Mouse (Mus musculus) G1E (cell line): ENCODE results near the gene Brms1. TPM values are rescaled to one million over a fixed set of nuclear protein-coding genes. Genes with fewer than 3 reads are reported as not detected.

Experiments
- ATAC-seq: 2 replicates; pipeline ENCODE4 v1.8.0; 2016; ENCODE audit warnings: mild to moderate bottlenecking; ENCODE audit not compliant: insufficient number of reproducible peaks, poor library complexity, low FRiP score, severe bottlenecking; ENCODE audit errors: extremely low read depth
- DNase-seq: peaks from one replicate; pipeline ENCODE4 v3.0.0; 2012; ENCODE audit warnings: low spot score
- H3K27me3 ChIP-seq: 2 replicates; pipeline ENCODE4 v1.6.1; 2012; ENCODE audit warnings: mild to moderate bottlenecking, low read length, inconsistent platforms; ENCODE audit not compliant: insufficient read depth
- H3K36me3 ChIP-seq: replicated peaks from 2 replicates; pipeline ENCODE3; 2012; ENCODE audit warnings: mild to moderate bottlenecking, inconsistent platforms
- H3K4me1 ChIP-seq: 2 replicates; pipeline ENCODE4 v1.6.1; 2012; ENCODE audit warnings: low read depth, low read length, inconsistent platforms, mixed read lengths; ENCODE audit not compliant: insufficient read depth
- H3K4me3 ChIP-seq: 2 replicates; pipeline ENCODE4 v1.5.1; 2012; ENCODE audit warnings: low read depth, mild to moderate bottlenecking, inconsistent platforms, low read length, moderate library complexity, mixed read lengths
- H3K9me3 ChIP-seq: replicated peaks from 2 replicates; pipeline ENCODE4 v1.6.1; 2012; ENCODE audit warnings: inconsistent platforms
- CTCF ChIP-seq: IDR thresholded peaks from 2 replicates; pipeline ENCODE4 v1.5.1; 2012; ENCODE audit warnings: low read depth, low read length, inconsistent platforms, mixed read lengths
- GATA1 ChIP-seq: IDR thresholded peaks from 2 replicates; pipeline ENCODE4 v1.6.1; 2012; ENCODE audit warnings: borderline replicate concordance, low read length, inconsistent platforms, mixed read lengths
- GATA2 ChIP-seq: IDR thresholded peaks from 2 replicates; pipeline ENCODE4 v1.6.1; 2012; ENCODE audit warnings: low read depth, low read length, inconsistent platforms, borderline replicate concordance
- POLR2AphosphoS5 ChIP-seq: IDR thresholded peaks from 2 replicates; pipeline ENCODE4 v1.6.1; 2012; ENCODE audit warnings: low read depth, low read length, inconsistent platforms; ENCODE audit not compliant: insufficient replicate concordance
- TAL1 ChIP-seq: conservative IDR thresholded peaks from 2 replicates; pipeline ENCODE4 v1.6.1; 2012; ENCODE audit warnings: low read depth, low read length, inconsistent platforms, mixed read lengths
- polyA plus RNA-seq: library from polyadenylated mRNA; stranded (reverse); fragments of >175 nt; gene quantifications from 2 replicates; pipeline ENCODE4 v1.2.3, GENCODE M21; 2012
- total RNA-seq, 2 experiments: library from RNA; stranded (forward) in 1 of 2; stranded (reverse) in 1 of 2; fragments of 200-1000 nt in 1 of 2; fragments of >200 nt in 1 of 2; fragmentation: Nextera tagmentation in 1 of 2; gene quantifications; 2 replicates each; pipeline ENCODE4 v1.2.3; 2014 to 2017

Gene Brms1
- total and polyA plus RNA-seq, 3 experiments: 15.4 to 88.7 (median 18.8) TPM

DNA sequence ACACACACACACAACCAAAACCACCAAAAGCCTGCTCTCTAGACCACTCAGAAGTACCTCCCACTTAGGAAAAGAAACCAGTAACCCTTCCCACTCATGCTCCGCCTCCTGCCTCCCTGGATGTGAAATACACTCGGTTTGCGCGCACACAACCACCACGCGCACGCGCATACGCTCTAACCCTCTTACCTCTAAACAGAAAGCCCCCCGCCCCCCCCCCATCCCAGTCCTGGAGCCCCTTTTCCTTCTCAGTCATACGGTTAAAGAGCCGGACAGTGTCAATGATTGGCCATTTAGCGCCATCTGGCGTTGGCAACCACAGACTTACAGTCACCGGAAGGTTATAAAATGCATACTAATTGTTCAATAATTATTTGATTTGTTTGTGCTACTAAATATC lies 31.9 kb downstream of the Brms1 start:
- no peak for ATAC-seq
- peaks cover 30% of the 10 kb centered on the region for H3K4me1 ChIP-seq
- TF ChIP-seq GATA1 (no peak), TAL1 (no peak), CTCF (0 out of 2 replicates have a peak, but pooled peaks have one; percentile 19)
- no peaks in the 10 kb centered on the region for H3K9me3 ChIP-seq
- H3K27me3 ChIP-seq: peaks cover 40% of the 10 kb centered on the region
- no peaks in the 10 kb centered on the region for H3K36me3 ChIP-seq
- H3K4me3 ChIP-seq: peak overlapping the region; percentile 70; the same call in 1 of the 2 replicates
- no peak for DNase-seq

DNA sequence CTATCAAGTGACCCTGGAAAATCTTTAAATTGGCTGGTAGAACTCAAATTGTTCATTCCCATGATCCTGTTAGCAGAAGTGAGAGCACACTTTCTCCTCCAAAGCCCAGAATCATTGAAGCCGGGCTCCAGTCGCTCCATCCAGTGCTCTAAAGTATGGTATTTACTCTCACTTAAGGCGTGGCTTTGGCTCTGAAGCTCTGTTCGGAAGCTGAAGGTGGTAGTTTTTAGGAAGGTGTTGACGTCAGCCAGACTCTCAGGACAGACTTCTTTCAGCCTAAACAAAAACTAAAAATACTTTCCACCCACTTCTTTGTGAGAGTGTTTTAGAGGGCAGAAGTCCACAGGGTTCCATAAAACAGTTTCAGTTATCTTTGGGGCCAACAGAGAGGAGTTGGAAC lies 32.4 kb downstream of the Brms1 start:
- no peak overlapping the region for H3K4me3 ChIP-seq
- no peaks in the 10 kb centered on the region for H3K9me3 ChIP-seq
- H3K27me3 ChIP-seq: peaks cover 35% of the 10 kb centered on the region
- no peak for DNase-seq
- ATAC-seq: no peak
- no peaks in the 10 kb centered on the region for H3K36me3 ChIP-seq
- TF ChIP-seq TAL1 (no peak), CTCF (no peak), GATA2 (no peak), POLR2AphosphoS5 (no peak), GATA1 (no peak)
- peaks cover 25% of the 10 kb centered on the region for H3K4me1 ChIP-seq

- Histone ChIP-seq H3K9me3 (no peaks in the 10 kb centered on the region), H3K36me3 (no peaks in the 10 kb centered on the region), H3K4me3 (no peak overlapping the region), H3K27me3 (peaks cover 32% of the 10 kb centered on the region), H3K4me1 (peaks cover 6% of the 10 kb centered on the region; the same call in 1 of the 2 replicates)
- TF ChIP-seq POLR2AphosphoS5: no peak
- no peak for TF ChIP-seq TAL1
- TF ChIP-seq GATA2: no peak
- no peak for TF ChIP-seq GATA1
- no peak for TF ChIP-seq CTCF
- ATAC-seq (no peak), DNase-seq (no peak)
These were observed 38.1 kb downstream of the Brms1 start for GRCm38 (mm10) chr19:5079279-5079678.

DNA sequence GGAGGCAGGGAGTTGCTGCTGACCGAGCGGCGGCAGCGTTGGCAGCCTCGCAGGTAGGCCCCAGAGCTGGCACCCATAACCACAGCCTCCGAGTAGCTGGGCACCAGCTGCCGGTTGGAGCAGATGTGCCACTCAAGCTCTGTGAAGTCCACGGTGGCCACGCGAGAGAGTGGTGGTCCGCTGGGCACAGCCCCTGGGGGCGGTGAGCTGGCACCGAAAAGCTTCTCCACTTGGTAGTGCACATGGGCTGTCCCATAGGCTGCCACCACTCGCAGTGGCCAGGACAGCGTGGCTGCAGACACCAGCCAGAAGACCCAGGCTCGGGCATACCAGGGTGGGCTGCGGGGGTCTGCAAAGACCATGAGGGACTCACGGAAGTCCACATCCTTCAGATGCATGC lies 40.9 kb downstream of the Brms1 start:
- DNase-seq: no peak
- no peak for ATAC-seq
- H3K4me3 ChIP-seq: 0 out of 2 replicates have a peak overlapping the region, but pooled peaks have one; percentile 9
- TF ChIP-seq GATA2 (no peak), CTCF (no peak), GATA1 (no peak), POLR2AphosphoS5 (no peak), TAL1 (no peak)
- peaks cover 10% of the 10 kb centered on the region for H3K4me1 ChIP-seq
- peaks cover 31% of the 10 kb centered on the region for H3K27me3 ChIP-seq
- no peaks in the 10 kb centered on the region for H3K36me3 ChIP-seq
- no peaks in the 10 kb centered on the region for H3K9me3 ChIP-seq

GRCm38 (mm10) chr19:5082596-5082995 lies 41.4 kb downstream of the Brms1 start:
- Histone ChIP-seq H3K4me1 (peaks cover 15% of the 10 kb centered on the region), H3K4me3 (no peak overlapping the region), H3K9me3 (no peaks in the 10 kb centered on the region), H3K36me3 (no peaks in the 10 kb centered on the region), H3K27me3 (peaks cover 31% of the 10 kb centered on the region)
- TF ChIP-seq GATA1: no peak
- TF ChIP-seq GATA2: no peak
- TF ChIP-seq CTCF: no peak
- no peak for TF ChIP-seq POLR2AphosphoS5
- no peak for TF ChIP-seq TAL1
- DNase-seq (no peak), ATAC-seq (no peak)

GRCm38 (mm10) chr19:5083961-5084833 lies 43.0 kb downstream of the Brms1 start:
- no peak for ATAC-seq
- TF ChIP-seq TAL1: no peak
- TF ChIP-seq GATA2: no peak
- no peak for TF ChIP-seq CTCF
- no peak for TF ChIP-seq GATA1
- no peak for TF ChIP-seq POLR2AphosphoS5
- Histone ChIP-seq H3K36me3 (peaks cover under 1% of the 10 kb centered on the region), H3K4me1 (peaks cover 28% of the 10 kb centered on the region), H3K4me3 (no peak overlapping the region), H3K9me3 (no peaks in the 10 kb centered on the region), H3K27me3 (peaks cover 31% of the 10 kb centered on the region)
- no peak for DNase-seq

DNA sequence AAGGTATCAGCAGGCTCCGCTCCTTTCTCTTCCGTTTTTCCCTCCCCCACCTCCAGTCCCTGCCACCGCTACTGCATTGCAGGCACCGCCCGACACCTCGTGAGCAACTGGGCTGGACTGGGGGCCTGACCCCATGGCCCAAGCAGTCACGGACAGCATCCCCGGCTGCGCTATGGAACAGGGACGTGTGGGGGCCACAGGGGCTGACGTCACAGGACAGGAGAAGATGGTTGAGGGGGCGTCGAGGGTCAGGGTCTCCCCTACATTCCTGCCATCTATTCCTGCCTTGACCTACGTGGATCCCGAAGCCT lies 43.6 kb downstream of the Brms1 start:
- ATAC-seq: no peak
- H3K9me3 ChIP-seq: no peaks in the 10 kb centered on the region
- H3K4me3 ChIP-seq: 0 out of 2 replicates have a peak overlapping the region, but pooled peaks have one; percentile 18
- H3K4me1 ChIP-seq: peaks cover 34% of the 10 kb centered on the region
- H3K36me3 ChIP-seq: peaks cover 7% of the 10 kb centered on the region
- DNase-seq: no peak
- H3K27me3 ChIP-seq: peaks cover 31% of the 10 kb centered on the region
- TF ChIP-seq GATA1: no peak
- no peak for TF ChIP-seq GATA2
- TF ChIP-seq POLR2AphosphoS5: no peak
- TF ChIP-seq TAL1: no peak
- TF ChIP-seq CTCF: no peak
